Mouse (Mus musculus): ENCODE results near the gene Ddo.

The Ddo gene

GRCm38 (mm10) chr10:40629656-40630311 is at the start of gene Ddo:
Gene Ddo, plus strand, starts transcription at chr10:40630011.
- DNase-seq (ENCODE audit: low read depth, low spot score): no peak

GRCm38 (mm10) chr10:40583584-40584255 is 46.1 kb upstream of the Ddo start:
- peak; percentile 82 for DNase-seq (ENCODE audit: low read depth, low spot score)

- no peak for DNase-seq (ENCODE audit: low read depth, low spot score)
Observed at GRCm38 (mm10) chr10:40592186-40592585, 37.6 kb upstream of the Ddo start.

GRCm38 (mm10) chr10:40597177-40597576 is 32.6 kb upstream of the Ddo start:
- DNase-seq (ENCODE audit: low read depth, low spot score): no peak

DNA sequence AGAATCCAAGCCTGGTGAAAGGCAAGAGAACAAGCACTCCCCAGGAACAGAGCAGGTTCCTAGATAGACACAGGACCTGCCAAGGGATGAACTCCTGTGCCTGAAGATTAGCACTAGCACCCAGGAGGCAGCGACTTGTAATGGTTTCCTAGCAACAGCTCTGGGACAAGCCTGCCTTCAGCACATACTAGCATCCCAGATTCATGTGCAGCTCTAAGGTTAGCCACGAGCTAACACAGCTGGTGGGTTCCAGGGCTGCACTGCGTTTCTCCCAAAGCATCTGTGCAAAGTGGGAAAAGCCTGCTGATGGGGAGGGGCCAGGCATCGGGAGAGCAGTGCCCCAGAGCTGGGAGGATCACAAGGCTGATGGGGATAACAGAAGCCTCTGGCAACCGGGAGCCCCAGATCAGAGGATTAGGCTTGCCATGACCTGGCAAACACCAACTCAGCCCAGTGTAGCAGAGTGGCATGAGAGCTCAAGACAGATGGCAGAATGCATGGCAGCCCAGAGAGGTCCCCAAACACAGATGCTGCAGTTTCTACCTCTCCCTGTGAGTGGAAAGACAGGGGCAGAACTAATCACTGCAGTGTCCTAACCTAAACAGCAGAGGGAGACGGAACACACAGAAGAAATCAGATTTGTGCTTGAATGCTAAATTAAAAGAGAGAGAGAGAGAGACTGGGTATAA is 25.0 kb upstream of the Ddo start:
- peak; percentile 9 for DNase-seq (ENCODE audit: low read depth, low spot score)

- DNase-seq (ENCODE audit: low read depth, low spot score): no peak
Observed at GRCm38 (mm10) chr10:40617973-40618372, 11.8 kb upstream of the Ddo start.

- no peak for DNase-seq (ENCODE audit: low read depth, low spot score)
Observed at GRCm38 (mm10) chr10:40619760-40620159, 10.1 kb upstream of the Ddo start.

- DNase-seq (ENCODE audit: low read depth, low spot score): no peak
Observed at GRCm38 (mm10) chr10:40629140-40629539, 671 bp upstream of the Ddo start.

- DNase-seq (ENCODE audit: low read depth, low spot score): no peak
Observed at GRCm38 (mm10) chr10:40630457-40630856, 646 bp downstream of the Ddo start.

GRCm38 (mm10) chr10:40630961-40631360 is 1.1 kb downstream of the Ddo start:
- DNase-seq (ENCODE audit: low read depth, low spot score): no peak

DNA sequence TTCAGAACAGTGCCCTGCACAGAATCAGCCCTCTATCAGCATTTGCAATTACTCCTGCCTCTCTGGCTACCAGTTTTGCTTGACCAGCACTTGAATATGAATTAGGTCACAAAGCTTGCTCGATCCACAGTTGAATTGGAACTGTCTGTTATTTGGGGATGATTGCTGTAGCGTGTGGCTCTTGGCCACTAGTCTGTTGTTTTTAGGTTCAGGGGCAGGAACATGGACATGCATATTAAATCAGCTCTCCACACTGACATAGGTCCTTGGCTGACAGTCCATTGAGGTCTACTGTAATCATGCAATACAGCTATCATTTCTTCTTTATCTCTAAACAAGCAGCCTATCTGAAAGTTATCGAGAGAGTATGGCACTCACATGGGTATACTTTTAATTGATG is 2.3 kb downstream of the Ddo start:
- DNase-seq (ENCODE audit: low read depth, low spot score): no peak

GRCm38 (mm10) chr10:40637331-40637730 is 7.5 kb downstream of the Ddo start:
- no peak for DNase-seq (ENCODE audit: low read depth, low spot score)

- DNase-seq (ENCODE audit: low read depth, low spot score): no peak
Observed at GRCm38 (mm10) chr10:40638276-40638675, 8.5 kb downstream of the Ddo start.

- DNase-seq (ENCODE audit: low read depth, low spot score): peak; percentile 16
Observed at GRCm38 (mm10) chr10:40638823-40639819, 9.3 kb downstream of the Ddo start.

DNA sequence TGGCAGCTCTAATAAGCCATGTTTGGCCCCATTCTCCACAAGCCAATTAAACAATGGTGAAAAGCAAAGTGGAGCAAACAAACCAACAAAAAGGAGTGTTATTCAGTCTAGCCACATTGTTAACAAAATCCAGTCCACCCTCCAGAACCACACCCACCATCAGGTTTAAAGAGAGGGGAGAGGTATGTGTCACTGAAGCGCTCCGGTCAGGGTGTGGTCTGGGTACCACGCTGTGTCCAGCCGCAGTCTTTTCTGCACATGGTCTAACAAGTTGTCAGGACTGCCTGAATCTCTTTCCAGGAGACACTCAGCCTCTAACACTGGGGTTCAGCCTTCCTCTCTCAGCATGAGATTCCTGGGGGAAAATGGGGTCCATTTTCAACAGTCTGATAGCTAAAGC is 10.6 kb downstream of the Ddo start:
- DNase-seq (ENCODE audit: low read depth, low spot score): peak; percentile 51

DNA sequence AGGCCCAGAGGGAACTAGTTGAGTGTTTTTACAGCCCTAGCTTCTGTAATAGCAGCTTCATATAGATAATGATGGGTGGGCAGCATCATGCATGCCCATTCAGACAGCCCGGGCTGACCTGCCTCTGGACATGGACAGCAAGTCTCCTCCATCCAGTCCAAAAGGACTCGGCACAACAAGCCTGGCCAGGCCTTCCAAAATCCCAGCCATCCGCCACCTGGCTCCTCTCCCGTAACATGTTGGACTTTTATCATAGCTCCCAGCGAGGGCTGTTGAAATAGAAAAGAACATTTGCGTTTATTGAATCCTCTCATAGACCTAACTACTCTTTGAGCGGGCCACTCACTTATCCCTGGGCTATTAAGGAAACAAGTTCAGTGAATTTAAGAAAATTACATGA is 12.1 kb downstream of the Ddo start:
- DNase-seq (ENCODE audit: low read depth, low spot score): no peak

- no peak for DNase-seq (ENCODE audit: low read depth, low spot score)
Observed at GRCm38 (mm10) chr10:40643126-40643525, 13.3 kb downstream of the Ddo start.

DNA sequence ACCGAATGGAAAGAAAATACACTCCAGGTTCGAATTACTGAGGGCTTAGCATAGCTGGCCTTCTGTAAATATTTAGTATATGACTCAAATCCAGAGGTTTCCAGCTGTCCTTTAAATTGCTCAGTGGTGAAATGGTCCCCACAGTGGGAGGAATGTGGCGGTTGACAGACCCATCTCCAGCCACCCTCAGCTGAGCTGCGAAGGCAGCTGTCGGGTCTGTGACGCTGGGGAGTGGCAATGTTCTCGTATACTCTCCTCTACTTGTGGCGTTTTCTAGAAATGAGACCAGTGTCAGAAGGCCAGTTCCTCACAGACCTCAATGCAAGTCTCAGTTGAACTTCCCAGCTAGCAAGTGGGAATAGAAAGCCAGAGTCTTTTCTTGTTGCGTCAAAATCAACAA is 14.6 kb downstream of the Ddo start:
- no peak for DNase-seq (ENCODE audit: low read depth, low spot score)

DNA sequence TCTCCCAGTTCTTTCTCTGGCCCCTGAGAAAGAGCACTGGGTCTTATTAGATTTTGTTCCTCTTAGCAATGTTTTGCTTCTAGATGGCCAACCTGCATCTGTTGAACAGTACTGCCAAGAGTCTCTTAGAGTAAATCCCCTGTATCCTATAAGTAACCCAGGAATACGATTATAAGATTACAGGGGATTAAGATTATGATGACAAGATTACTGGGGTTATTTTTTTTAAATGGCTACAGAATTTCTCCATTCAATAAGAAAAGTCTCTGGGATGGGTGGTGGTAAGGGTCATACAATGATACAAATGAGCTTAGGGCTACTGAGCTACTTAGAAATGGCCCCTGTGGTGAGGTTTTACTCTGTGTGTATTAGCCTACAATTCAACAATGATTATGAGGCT is 15.5 kb downstream of the Ddo start:
- DNase-seq (ENCODE audit: low read depth, low spot score): no peak

DNA sequence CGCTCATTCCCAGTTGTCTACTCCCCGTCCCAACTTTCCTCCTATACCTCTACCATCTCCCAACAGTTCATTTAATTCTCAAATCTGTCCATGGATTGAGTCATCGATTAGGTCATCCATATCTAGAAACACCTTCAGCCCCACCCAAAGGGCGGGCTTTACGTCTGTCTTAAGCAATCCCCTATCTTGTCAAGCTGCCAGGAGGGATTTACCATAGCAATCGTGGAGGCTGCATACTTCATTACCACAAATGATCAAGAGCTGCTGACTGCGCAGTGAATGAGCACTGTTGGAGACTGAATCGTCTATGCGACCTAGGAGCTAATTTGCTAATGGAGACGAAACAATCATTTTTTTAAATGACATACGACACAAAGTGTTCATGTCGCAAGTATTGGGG is 19.0 kb downstream of the Ddo start:
- DNase-seq (ENCODE audit: low read depth, low spot score): no peak

DNA sequence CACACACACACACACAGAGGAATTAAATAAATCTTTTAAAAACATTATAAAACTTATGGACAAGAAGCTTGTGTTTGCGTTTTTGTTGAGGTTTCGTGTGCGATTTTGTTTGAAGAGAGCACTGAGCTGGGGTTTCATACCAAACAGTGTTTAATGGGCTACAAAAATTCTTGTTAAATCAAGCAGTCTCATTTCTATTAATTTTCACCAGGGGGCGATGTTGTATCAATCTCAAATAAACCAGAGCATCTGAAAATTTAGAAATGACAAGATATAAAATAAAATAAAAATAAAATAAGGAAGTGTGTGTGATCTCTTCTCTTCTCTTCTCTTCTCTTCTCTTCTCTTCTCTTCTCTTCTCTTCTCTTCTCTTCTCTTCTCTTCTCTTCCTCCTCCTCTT is 19.8 kb downstream of the Ddo start:
- peak; percentile 21 for DNase-seq (ENCODE audit: low read depth, low spot score)

GRCm38 (mm10) chr10:40651676-40652075 is 21.9 kb downstream of the Ddo start:
- no peak for DNase-seq (ENCODE audit: low read depth, low spot score)

Data from ES-CJ7 (cell line).